Comparison of ENCODE assay signal across 31 mouse cellular contexts in the genomic region with DNA sequence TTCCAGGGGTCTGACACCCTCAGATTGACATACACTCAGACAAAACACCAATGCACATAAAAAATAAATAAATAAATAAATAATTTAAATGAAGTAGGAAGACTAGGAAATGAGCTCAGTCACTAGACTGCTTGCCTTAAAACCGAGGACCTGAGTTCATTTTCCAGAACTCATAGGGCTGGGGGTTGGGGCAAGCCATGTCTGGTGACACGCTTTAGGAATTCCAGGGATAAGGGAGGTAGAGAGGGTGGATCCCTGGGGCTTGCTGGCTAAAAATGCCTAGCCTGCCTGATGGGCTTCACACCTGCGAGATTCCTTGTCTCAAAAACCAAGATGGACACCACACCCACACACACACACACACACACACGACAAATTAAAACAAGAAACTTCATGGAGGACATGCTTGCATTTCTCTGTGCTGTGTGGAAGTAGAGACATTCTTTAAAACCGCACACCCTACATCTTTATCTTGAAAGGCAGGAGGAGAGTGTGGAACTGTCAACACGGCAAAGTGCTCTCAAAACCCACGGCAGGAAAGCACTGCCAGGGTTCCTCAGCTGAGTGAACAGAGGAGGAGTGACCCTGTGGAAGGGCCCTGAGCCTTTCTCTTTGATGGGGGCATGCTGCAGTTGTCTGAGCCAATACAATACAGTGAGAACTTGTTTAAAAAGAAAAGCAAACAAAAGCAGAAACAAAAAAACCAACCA. TPM values are rescaled to one million over a fixed set of nuclear protein-coding genes. Genes with fewer than 3 reads are reported as not detected.
A peak's percentile ranks its signal among the peaks of the same experiment; 100 is the strongest.
DNase-seq lines count a peak whose midpoint lies in the region; ATAC-seq and TF ChIP-seq lines count a peak whose summit lies in the region.
"Had no signal": no experiment of that assay in that cellular context is flagged by ENCODE, and none has a peak within 500 bp of the region (broad histone marks: within the 10 kb centered on the region; RNA-seq: fewer than 3 reads in every experiment).

No protein-coding gene starts in this region.

- no peak overlapping the region for H3K9ac ChIP-seq in heart, embryonic 11.5 days (ENCODE audit: low read depth, low read length)
- H3K9ac ChIP-seq in heart, postnatal 0 days (replicated peaks; ENCODE audit: low read depth, low read length) = no peak overlapping the region
- H3K9ac ChIP-seq in lung, embryonic 15.5 days = no peak overlapping the region
- H3K9ac ChIP-seq: hindbrain, embryonic 15.5 days; limb, embryonic 15.5 days; liver, embryonic 14.5 days; midbrain, embryonic 15.5 days; neural tube, embryonic 12.5 days had no signal

- no peak overlapping the region for H3K4me3 ChIP-seq in heart, embryonic 11.5 days (ENCODE audit: low read depth, low read length)
- no peak overlapping the region for H3K4me3 ChIP-seq in heart, postnatal 0 days (ENCODE audit: low read depth, low read length)
- no peak overlapping the region for H3K4me3 ChIP-seq in lung, embryonic 15.5 days
- H3K4me3 ChIP-seq: embryonic facial prominence, embryonic 10.5 days; hindbrain, embryonic 15.5 days; left cerebral cortex, adult 2 months; limb, embryonic 15.5 days; midbrain, embryonic 15.5 days; neural tube, embryonic 12.5 days had no signal

- no peak for DNase-seq in heart, adult 9 months (ENCODE audit: low spot score in 2 of 2)
- DNase-seq in heart, postnatal 0 days (ENCODE audit: low spot score) = peak; percentile 40
- DNase-seq in heart, adult 11 months = no peak
- peak; percentile 75 for DNase-seq in lung, postnatal 36 days
- DNase-seq in thymus, postnatal 0 days (ENCODE audit: low spot score) = no peak
- DNase-seq in thymus, postnatal 36 days = no peak
- DNase-seq: adrenal gland, adult 2 months; cerebellum, adult 11-12 months; cerebellum, postnatal 10 days; gastrocnemius, postnatal 14 days; heart, postnatal 36 days; kidney, adult 2 months; layer of hippocampus, adult 9-11 months; left cerebral cortex, postnatal 4 days; retina, postnatal 1 day; right cerebral cortex, postnatal 25 days; spleen, adult 18-20 months; thymus, postnatal 14 days had no signal

- no peak for TF ChIP-seq CTCF in heart, postnatal 0 days (IDR thresholded peaks at IDR 0.05; ENCODE audit: low read depth)

- H3K36me3 ChIP-seq in heart, embryonic 11.5 days (ENCODE audit: control insufficient read depth, insufficient read depth, low read length) = no peaks in the 10 kb centered on the region
- no peaks in the 10 kb centered on the region for H3K36me3 ChIP-seq in heart, postnatal 0 days (replicated peaks; ENCODE audit: control insufficient read depth, insufficient read depth, low read length)
- no peaks in the 10 kb centered on the region for H3K36me3 ChIP-seq in lung, embryonic 15.5 days
- H3K36me3 ChIP-seq: embryonic facial prominence, embryonic 10.5 days; hindbrain, embryonic 15.5 days; limb, embryonic 15.5 days; midbrain, embryonic 15.5 days; neural tube, embryonic 12.5 days had no signal

- H3K4me2 ChIP-seq in heart, embryonic 11.5 days = peak overlapping the region; percentile 17
- no peak overlapping the region for H3K4me2 ChIP-seq in heart, postnatal 0 days (ENCODE audit: low read depth, low read length)
- H3K4me2 ChIP-seq in lung, embryonic 15.5 days = no peak overlapping the region
- H3K4me2 ChIP-seq: hindbrain, embryonic 15.5 days; limb, embryonic 15.5 days; midbrain, embryonic 15.5 days; neural tube, embryonic 12.5 days had no signal

- no peak for ATAC-seq in heart, embryonic 11.5 days (replicated peaks; ENCODE audit: insufficient number of reproducible peaks, low FRiP score, low TSS enrichment)
- peak; percentile 73 for ATAC-seq in heart, postnatal 0 days (ENCODE audit: insufficient read depth, low read depth)
- ATAC-seq in lung, embryonic 15.5 days (ENCODE audit: borderline replicate concordance, extremely low read depth, low FRiP score, low TSS enrichment) = peak; percentile 66
- ATAC-seq: CD4-positive, CD25-positive, alpha-beta regulatory T cell, adult 4 months; forebrain, embryonic 16.5 days; midbrain, embryonic 15.5 days had no signal

- no peaks in the 10 kb centered on the region for H3K27me3 ChIP-seq in heart, embryonic 11.5 days (ENCODE audit: control insufficient read depth, insufficient read depth, low read length)
- no peaks in the 10 kb centered on the region for H3K27me3 ChIP-seq in heart, postnatal 0 days (ENCODE audit: control insufficient read depth, insufficient read depth, low read length)
- no peaks in the 10 kb centered on the region for H3K27me3 ChIP-seq in lung, embryonic 15.5 days
- H3K27me3 ChIP-seq: hindbrain, embryonic 15.5 days; limb, embryonic 15.5 days; midbrain, embryonic 15.5 days; neural tube, embryonic 12.5 days had no signal

- TF ChIP-seq EP300 in heart, postnatal 0 days (IDR thresholded peaks at IDR 0.05; ENCODE audit: low read depth) = no peak

- H3K9me3 ChIP-seq in heart, embryonic 11.5 days (replicated peaks; ENCODE audit: control insufficient read depth, low read length) = no peaks in the 10 kb centered on the region
- H3K9me3 ChIP-seq in heart, postnatal 0 days (replicated peaks; ENCODE audit: control insufficient read depth, low read length) = no peaks in the 10 kb centered on the region
- no peaks in the 10 kb centered on the region for H3K9me3 ChIP-seq in lung, embryonic 15.5 days
- H3K9me3 ChIP-seq: embryonic facial prominence, embryonic 10.5 days; hindbrain, embryonic 15.5 days; limb, embryonic 15.5 days; midbrain, embryonic 15.5 days; neural tube, embryonic 12.5 days had no signal

- H3K27ac ChIP-seq in heart, embryonic 11.5 days (ENCODE audit: low read depth, low read length) = peak overlapping the region; percentile 60; the same call in 1 of the 2 replicates
- H3K27ac ChIP-seq in heart, postnatal 0 days (ENCODE audit: low read depth) = no peak overlapping the region
- H3K27ac ChIP-seq in lung, embryonic 15.5 days = peak overlapping the region; percentile 68
- H3K27ac ChIP-seq: embryonic facial prominence, embryonic 10.5 days; hindbrain, embryonic 15.5 days; kidney, postnatal 0 days; left cerebral cortex, adult 2 months; liver, embryonic 14.5 days; midbrain, embryonic 15.5 days; neural tube, embryonic 12.5 days had no signal

- WGBS in heart, embryonic 11.5 days (ENCODE audit: insufficient replicate concordance) = 28% methylated on average over 7 of the region's 7 CpGs
- 17% methylated on average over 7 of the region's 7 CpGs for WGBS in heart, postnatal 0 days
- 34% methylated on average over 7 of the region's 7 CpGs for WGBS in lung, embryonic 15.5 days

- peaks cover 15% of the 10 kb centered on the region for H3K4me1 ChIP-seq in heart, embryonic 11.5 days (ENCODE audit: control insufficient read depth, insufficient read depth, low read length)
- peaks cover 26% of the 10 kb centered on the region for H3K4me1 ChIP-seq in heart, postnatal 0 days (ENCODE audit: control insufficient read depth, insufficient read depth)
- H3K4me1 ChIP-seq in lung, embryonic 15.5 days = peaks cover 46% of the 10 kb centered on the region
- H3K4me1 ChIP-seq: hindbrain, embryonic 15.5 days; midbrain, embryonic 15.5 days; neural tube, embryonic 12.5 days had no signal

RNA-seq across cellular contexts. Expression of a gene that starts 13.5 kb away (rescaled TPM):
- 10.7 and 11.2 TPM in 2 replicates for polyA plus RNA-seq in heart, embryonic 11.5 days (2014; fragmentation: Nextera tagmentation; extraction: Ambion mirVana)
- 7.0 and 8.1 TPM in 2 replicates for total RNA-seq in heart, postnatal 0 days (2014; rRNA removed; ENCODE audit: low replicate concordance)
- 5.0 and 6.6 TPM in 2 replicates for polyA plus RNA-seq in heart, postnatal 0 days (2015; fragmentation: Nextera tagmentation; extraction: Ambion mirVana)
- 36.3 and 40.3 TPM in 2 replicates for polyA plus RNA-seq in lung, embryonic 15.5 days (2015; fragmentation: Nextera tagmentation; extraction: Ambion mirVana)
- polyA plus RNA-seq in thymus, postnatal 0 days (2015; fragmentation: Nextera tagmentation; extraction: Ambion mirVana) = 5.5 and 6.1 TPM in 2 replicates
- total RNA-seq: megakaryocyte progenitor cell, adult 5-6 weeks had no signal

Comparison
In these comparisons a context has a peak if more than half of its experiments do, and no peak if none do; other contexts are left out.
1. DNase-seq: peak in heart, postnatal 0 days (single experiment) and lung, postnatal 36 days (single experiment); none in heart, adult 9 months (0 of 2), heart, adult 11 months (single experiment), thymus, postnatal 0 days (single experiment) and thymus, postnatal 36 days (0 of 2).